Mouse (Mus musculus): ENCODE results near the gene Coro2a. TPM values are rescaled to one million over a fixed set of nuclear protein-coding genes. Genes with fewer than 3 reads are reported as not detected.

Coro2a gene
- polyA plus RNA-seq, 1 experiment from 2014 or later: 7.0 TPM

DNA sequence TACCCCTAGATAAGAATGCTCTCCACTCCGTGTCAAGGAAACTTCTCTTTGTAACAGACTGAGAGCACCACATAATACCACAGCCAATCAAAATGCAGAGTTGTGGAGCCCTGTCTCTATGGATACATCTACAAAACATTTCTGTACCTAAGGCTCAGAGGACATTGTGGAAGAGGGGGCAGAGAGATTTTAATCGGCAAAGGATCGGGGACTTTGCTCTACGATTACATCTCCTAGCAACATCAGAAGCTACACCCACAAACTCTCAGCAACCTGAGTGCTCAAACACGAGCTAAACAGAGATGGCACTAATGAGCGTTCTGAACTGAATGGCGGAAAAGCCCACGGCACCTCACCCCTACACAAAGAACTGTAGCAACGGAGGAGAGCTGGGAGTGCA is 30.3 kb downstream of the Coro2a start:
- Histone ChIP-seq H3K9me3 (ENCODE audit: control insufficient read depth, low read length) (peaks cover 5% of the 10 kb centered on the region; the same call in 1 of the 2 replicates), H3K27ac (no peak overlapping the region), H3K4me2 (replicated peaks) (no peak overlapping the region), H3K4me1 (replicated peaks; ENCODE audit: control insufficient read depth, insufficient read depth, low read length) (no peaks in the 10 kb centered on the region), H3K27me3 (ENCODE audit: control insufficient read depth, insufficient read depth, low read length) (no peaks in the 10 kb centered on the region), H3K36me3 (replicated peaks; ENCODE audit: control insufficient read depth, insufficient read depth) (no peaks in the 10 kb centered on the region), H3K4me3 (replicated peaks; ENCODE audit: low read length) (no peak overlapping the region), H3K9ac (no peak overlapping the region)
- ATAC-seq (ENCODE audit: low FRiP score) (no peak), DNase-seq (ENCODE audit: low spot score) (no peak)
- 91% methylated on average over 9 of the region's 9 CpGs for WGBS

DNA sequence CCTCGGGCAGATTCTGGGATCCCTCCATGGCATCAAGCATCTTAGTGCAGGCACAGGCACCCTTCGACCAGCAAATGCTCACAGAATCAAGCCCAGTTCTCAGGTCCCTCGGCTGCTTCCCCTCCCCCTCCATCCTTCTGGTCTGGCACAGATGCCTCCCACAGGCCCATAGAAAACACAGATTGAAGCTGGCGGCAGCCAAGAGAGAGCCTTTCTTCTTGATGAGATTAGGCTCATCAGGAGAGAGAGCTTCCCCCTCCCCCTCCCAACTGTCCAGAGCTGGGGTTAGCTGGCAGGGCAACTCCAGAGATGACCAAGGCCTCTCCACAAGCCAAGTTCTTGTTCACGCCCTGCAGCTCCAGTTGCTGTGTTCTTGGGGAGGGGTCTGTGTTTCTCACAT is 32.3 kb downstream of the Coro2a start:
- Histone ChIP-seq H3K27ac (no peak overlapping the region), H3K9me3 (ENCODE audit: control insufficient read depth, low read length) (peaks cover 5% of the 10 kb centered on the region; the same call in 1 of the 2 replicates), H3K36me3 (replicated peaks; ENCODE audit: control insufficient read depth, insufficient read depth) (no peaks in the 10 kb centered on the region), H3K4me1 (replicated peaks; ENCODE audit: control insufficient read depth, insufficient read depth, low read length) (no peaks in the 10 kb centered on the region), H3K9ac (no peak overlapping the region), H3K27me3 (ENCODE audit: control insufficient read depth, insufficient read depth, low read length) (no peaks in the 10 kb centered on the region), H3K4me3 (replicated peaks; ENCODE audit: low read length) (no peak overlapping the region), H3K4me2 (replicated peaks) (no peak overlapping the region)
- 27% methylated on average over 5 of the region's 5 CpGs for WGBS
- no peak for ATAC-seq (ENCODE audit: low FRiP score)
- DNase-seq (ENCODE audit: low spot score): peak; percentile 30

DNA sequence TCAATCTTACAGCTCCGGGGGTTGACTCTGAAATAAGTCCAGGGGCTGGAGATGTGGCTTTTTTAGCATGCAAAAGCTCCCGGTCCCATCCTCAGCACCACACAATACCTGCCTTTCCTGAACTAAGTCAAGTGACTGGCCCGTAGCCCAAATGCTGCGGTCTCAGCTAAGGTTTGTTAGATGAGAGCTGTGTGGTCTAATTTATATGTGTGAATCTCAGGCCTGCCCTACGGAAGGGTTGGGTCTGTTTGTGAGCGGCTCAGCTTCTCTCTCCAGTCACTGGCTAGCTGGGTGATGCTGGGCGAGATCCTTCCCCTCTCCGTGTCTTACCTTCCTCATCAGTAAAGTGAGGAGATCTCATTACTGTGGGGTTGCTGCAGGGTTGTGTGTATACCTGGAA is 33.8 kb downstream of the Coro2a start:
- Histone ChIP-seq H3K4me1 (replicated peaks; ENCODE audit: control insufficient read depth, insufficient read depth, low read length) (no peaks in the 10 kb centered on the region), H3K36me3 (replicated peaks; ENCODE audit: control insufficient read depth, insufficient read depth) (no peaks in the 10 kb centered on the region), H3K9ac (no peak overlapping the region), H3K4me2 (replicated peaks) (no peak overlapping the region), H3K27me3 (ENCODE audit: control insufficient read depth, insufficient read depth, low read length) (no peaks in the 10 kb centered on the region), H3K4me3 (replicated peaks; ENCODE audit: low read length) (no peak overlapping the region), H3K27ac (no peak overlapping the region), H3K9me3 (ENCODE audit: control insufficient read depth, low read length) (peaks cover 5% of the 10 kb centered on the region; the same call in 1 of the 2 replicates)
- 90% methylated on average over 8 of the region's 8 CpGs for WGBS
- no peak for ATAC-seq (ENCODE audit: low FRiP score)
- DNase-seq (ENCODE audit: low spot score): no peak

DNA sequence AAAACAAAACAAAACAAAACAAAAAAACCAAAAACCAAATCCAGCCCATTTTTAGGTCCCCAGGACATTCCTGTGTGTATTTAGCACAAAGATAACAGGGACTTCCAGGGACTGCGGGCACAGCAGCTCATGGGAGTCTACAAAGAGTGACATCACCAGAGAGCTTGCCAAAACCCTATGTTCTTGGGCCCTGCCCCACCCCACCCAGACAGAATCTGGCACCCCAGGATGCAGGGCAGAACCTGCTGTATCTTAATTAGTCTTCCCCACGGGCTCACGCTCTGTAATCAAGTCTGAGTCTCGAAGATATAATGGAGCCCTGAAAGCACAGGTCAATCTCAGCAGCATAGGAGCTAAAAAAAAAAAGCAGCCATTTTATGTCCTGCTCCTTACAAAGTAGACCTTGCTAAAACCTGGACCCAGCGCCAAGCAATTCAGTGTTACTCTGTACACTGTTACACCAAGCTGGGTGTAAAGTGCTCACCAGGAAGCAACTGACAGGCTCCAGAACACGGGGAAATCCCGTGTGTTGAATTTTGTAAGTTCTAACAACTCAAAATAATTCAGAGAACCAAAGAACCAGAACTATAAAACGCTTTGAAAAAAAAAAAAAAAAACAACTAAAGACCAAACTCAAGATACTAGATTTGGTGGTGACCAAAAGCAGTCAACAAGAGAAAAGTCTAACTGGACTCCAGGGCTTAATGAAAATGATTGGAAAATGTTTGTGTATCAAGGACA is 34.9 kb downstream of the Coro2a start:
- Histone ChIP-seq H3K4me3 (replicated peaks; ENCODE audit: low read length) (no peak overlapping the region), H3K27me3 (ENCODE audit: control insufficient read depth, insufficient read depth, low read length) (no peaks in the 10 kb centered on the region), H3K9ac (no peak overlapping the region), H3K27ac (no peak overlapping the region), H3K4me2 (replicated peaks) (no peak overlapping the region), H3K4me1 (replicated peaks; ENCODE audit: control insufficient read depth, insufficient read depth, low read length) (no peaks in the 10 kb centered on the region), H3K36me3 (replicated peaks; ENCODE audit: control insufficient read depth, insufficient read depth) (no peaks in the 10 kb centered on the region), H3K9me3 (ENCODE audit: control insufficient read depth, low read length) (peaks cover 5% of the 10 kb centered on the region; the same call in 1 of the 2 replicates)
- no peak for ATAC-seq (ENCODE audit: low FRiP score)
- 73% methylated on average over 8 of the region's 8 CpGs for WGBS
- no peak for DNase-seq (ENCODE audit: low spot score)

DNA sequence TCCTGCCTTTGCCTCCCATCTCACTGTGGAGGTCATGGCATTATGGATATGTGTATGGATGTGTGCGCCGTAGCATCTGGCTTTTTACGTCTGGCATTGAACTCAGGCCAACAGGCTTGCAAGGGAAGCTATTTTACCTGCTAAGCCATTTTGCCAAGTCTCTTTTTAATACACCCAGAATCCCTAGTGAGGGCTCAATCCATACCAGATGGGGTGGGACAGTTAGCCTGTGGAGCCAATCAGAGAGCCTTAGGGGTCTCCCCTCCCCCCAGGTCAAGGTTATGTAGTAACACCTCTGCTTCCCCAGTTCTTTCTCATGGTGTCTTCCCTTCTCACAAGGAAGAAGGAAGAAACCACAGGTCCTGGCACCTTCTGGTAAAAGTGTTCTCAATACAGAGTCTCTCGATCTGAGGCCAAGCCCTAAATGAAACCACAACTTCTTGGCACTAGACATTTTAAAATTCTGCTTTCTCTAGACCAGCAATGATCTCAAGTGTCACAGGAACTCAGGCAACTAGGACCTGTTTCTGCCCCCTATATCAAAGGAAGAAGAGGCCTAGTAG is 36.5 kb downstream of the Coro2a start:
- ATAC-seq (ENCODE audit: low FRiP score): no peak
- no peak for DNase-seq (ENCODE audit: low spot score)
- Histone ChIP-seq H3K4me1 (replicated peaks; ENCODE audit: control insufficient read depth, insufficient read depth, low read length) (no peaks in the 10 kb centered on the region), H3K4me2 (replicated peaks) (no peak overlapping the region), H3K4me3 (replicated peaks; ENCODE audit: low read length) (no peak overlapping the region), H3K27me3 (ENCODE audit: control insufficient read depth, insufficient read depth, low read length) (no peaks in the 10 kb centered on the region), H3K9ac (no peak overlapping the region), H3K27ac (no peak overlapping the region), H3K9me3 (ENCODE audit: control insufficient read depth, low read length) (no peaks in the 10 kb centered on the region), H3K36me3 (replicated peaks; ENCODE audit: control insufficient read depth, insufficient read depth) (no peaks in the 10 kb centered on the region)
- 91% methylated on average over 4 of the region's 4 CpGs for WGBS

DNA sequence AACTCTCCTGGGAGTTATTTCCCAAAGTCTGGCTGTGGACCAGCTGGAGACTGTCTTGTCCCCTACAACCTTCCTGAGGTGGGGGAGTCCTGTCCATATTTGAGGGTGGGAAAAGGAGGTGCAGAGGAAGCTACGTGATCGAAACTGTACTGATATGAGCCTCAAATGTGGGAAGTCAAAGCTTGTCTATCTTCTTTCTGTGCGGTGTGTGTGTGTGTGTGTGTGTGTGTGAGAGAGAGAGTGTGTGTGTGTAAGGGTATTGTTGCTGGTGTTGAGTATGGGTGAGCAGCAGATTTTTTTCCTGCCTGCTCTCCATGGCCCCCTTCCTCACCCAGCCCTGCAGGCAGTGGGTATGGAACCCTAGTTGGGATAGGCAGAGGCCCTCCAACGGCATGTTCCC is 37.8 kb downstream of the Coro2a start:
- H3K4me2 ChIP-seq (replicated peaks): no peak overlapping the region
- no peaks in the 10 kb centered on the region for H3K4me1 ChIP-seq (replicated peaks; ENCODE audit: control insufficient read depth, insufficient read depth, low read length)
- no peak overlapping the region for H3K9ac ChIP-seq
- DNase-seq (ENCODE audit: low spot score) (no peak), ATAC-seq (ENCODE audit: low FRiP score) (no peak)
- H3K4me3 ChIP-seq (replicated peaks; ENCODE audit: low read length): no peak overlapping the region
- H3K27me3 ChIP-seq (ENCODE audit: control insufficient read depth, insufficient read depth, low read length): no peaks in the 10 kb centered on the region
- H3K27ac ChIP-seq: no peak overlapping the region
- H3K9me3 ChIP-seq (ENCODE audit: control insufficient read depth, low read length): no peaks in the 10 kb centered on the region
- no peaks in the 10 kb centered on the region for H3K36me3 ChIP-seq (replicated peaks; ENCODE audit: control insufficient read depth, insufficient read depth)
- WGBS: 95% methylated on average over 4 of the region's 4 CpGs

DNA sequence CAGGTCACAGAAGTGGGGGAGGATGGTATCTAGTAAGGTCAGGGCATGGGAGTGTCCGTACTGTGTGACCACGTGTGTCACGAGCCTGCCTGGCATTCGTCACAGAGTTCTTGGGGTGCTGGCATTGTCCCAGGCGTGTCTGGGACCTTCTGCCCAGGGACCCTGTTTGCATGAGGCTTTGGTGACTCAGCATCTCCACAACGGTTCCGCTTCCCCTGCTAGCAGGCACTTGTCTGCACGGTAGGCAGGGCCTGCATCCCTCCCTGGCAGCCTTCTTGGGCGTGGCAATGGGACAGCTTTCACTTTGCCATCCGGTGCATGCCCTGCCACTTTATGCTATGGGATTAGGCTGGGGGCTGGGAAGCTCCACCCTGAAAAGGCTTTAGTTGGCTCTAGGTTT is 38.2 kb downstream of the Coro2a start:
- no peak overlapping the region for H3K4me3 ChIP-seq (replicated peaks; ENCODE audit: low read length)
- WGBS: 77% methylated on average over 10 of the region's 10 CpGs

DNA sequence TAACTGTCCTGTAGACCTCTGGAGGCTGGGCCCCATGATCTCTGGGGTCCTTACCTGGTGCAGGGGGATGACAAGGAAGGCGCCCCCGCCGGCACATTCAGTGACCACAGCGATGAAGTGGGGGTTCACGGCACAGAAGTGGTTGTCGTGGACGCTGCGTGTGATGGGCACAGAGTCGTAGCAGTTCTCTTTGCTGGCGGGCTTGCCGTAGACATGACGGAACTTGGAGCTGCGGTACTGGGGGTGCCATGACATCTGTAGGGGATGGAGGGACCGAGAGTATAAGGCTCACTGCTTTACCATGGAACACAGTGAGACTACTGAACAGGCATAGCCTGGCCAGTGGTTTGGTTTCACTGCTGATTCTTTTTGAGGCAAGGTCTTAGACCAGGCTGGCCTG is 39.2 kb downstream of the Coro2a start:
- ATAC-seq (ENCODE audit: low FRiP score) (no peak), DNase-seq (ENCODE audit: low spot score) (no peak)
- no peak overlapping the region for H3K27ac ChIP-seq
- H3K4me2 ChIP-seq (replicated peaks): no peak overlapping the region
- H3K9ac ChIP-seq: no peak overlapping the region
- H3K4me1 ChIP-seq (replicated peaks; ENCODE audit: control insufficient read depth, insufficient read depth, low read length): no peaks in the 10 kb centered on the region
- WGBS: 97% methylated on average over 14 of the region's 14 CpGs
- H3K9me3 ChIP-seq (ENCODE audit: control insufficient read depth, low read length): no peaks in the 10 kb centered on the region
- no peaks in the 10 kb centered on the region for H3K36me3 ChIP-seq (replicated peaks; ENCODE audit: control insufficient read depth, insufficient read depth)
- H3K4me3 ChIP-seq (replicated peaks; ENCODE audit: low read length): no peak overlapping the region
- H3K27me3 ChIP-seq (ENCODE audit: control insufficient read depth, insufficient read depth, low read length): no peaks in the 10 kb centered on the region

More for the DNA sequence above, 38.2 kb downstream of the Coro2a start:
- Histone ChIP-seq H3K4me2 (replicated peaks) (no peak overlapping the region), H3K4me1 (replicated peaks; ENCODE audit: control insufficient read depth, insufficient read depth, low read length) (no peaks in the 10 kb centered on the region), H3K9ac (no peak overlapping the region), H3K36me3 (replicated peaks; ENCODE audit: control insufficient read depth, insufficient read depth) (no peaks in the 10 kb centered on the region), H3K9me3 (ENCODE audit: control insufficient read depth, low read length) (no peaks in the 10 kb centered on the region), H3K27me3 (ENCODE audit: control insufficient read depth, insufficient read depth, low read length) (no peaks in the 10 kb centered on the region), H3K27ac (no peak overlapping the region)
- DNase-seq (ENCODE audit: low spot score) (no peak), ATAC-seq (ENCODE audit: low FRiP score) (no peak)

DNA sequence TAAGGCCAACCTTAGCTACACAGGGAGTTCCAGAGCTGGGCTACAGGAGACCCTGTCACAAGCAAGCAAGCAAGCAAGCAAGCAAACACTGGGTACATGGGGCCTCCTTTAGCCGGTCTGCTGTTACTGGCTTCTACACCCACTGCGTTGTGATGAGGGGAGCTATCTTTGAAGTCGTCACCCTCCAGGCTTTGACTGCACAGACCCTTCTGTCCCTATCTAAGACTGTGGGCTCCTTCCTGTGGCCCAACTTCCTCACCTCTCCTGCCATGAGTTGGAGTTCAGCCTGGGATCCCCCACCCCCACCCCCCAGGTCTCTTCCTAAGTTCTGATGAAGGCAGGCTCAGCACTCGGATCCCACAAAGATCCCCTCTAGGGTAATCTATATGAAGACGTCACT is 40.0 kb downstream of the Coro2a start:
- Histone ChIP-seq H3K4me1 (replicated peaks; ENCODE audit: control insufficient read depth, insufficient read depth, low read length) (no peaks in the 10 kb centered on the region), H3K27me3 (ENCODE audit: control insufficient read depth, insufficient read depth, low read length) (no peaks in the 10 kb centered on the region), H3K9ac (no peak overlapping the region), H3K4me3 (replicated peaks; ENCODE audit: low read length) (no peak overlapping the region), H3K36me3 (replicated peaks; ENCODE audit: control insufficient read depth, insufficient read depth) (no peaks in the 10 kb centered on the region), H3K4me2 (replicated peaks) (no peak overlapping the region), H3K9me3 (ENCODE audit: control insufficient read depth, low read length) (no peaks in the 10 kb centered on the region), H3K27ac (no peak overlapping the region)
- DNase-seq (ENCODE audit: low spot score) (no peak), ATAC-seq (ENCODE audit: low FRiP score) (no peak)
- WGBS: 76% methylated on average over 5 of the region's 5 CpGs

All from hindbrain, embryonic 14.5 days (tissue).